Mouse (Mus musculus): ENCODE measurements around the gene Bmp5. TPM values are rescaled to one million over a fixed set of nuclear protein-coding genes. Genes with fewer than 3 reads are reported as not detected.

Gene Bmp5
- polyA plus RNA-seq (2012; rRNA removed) = 0.95 and 1.4 TPM in 2 replicates

DNA sequence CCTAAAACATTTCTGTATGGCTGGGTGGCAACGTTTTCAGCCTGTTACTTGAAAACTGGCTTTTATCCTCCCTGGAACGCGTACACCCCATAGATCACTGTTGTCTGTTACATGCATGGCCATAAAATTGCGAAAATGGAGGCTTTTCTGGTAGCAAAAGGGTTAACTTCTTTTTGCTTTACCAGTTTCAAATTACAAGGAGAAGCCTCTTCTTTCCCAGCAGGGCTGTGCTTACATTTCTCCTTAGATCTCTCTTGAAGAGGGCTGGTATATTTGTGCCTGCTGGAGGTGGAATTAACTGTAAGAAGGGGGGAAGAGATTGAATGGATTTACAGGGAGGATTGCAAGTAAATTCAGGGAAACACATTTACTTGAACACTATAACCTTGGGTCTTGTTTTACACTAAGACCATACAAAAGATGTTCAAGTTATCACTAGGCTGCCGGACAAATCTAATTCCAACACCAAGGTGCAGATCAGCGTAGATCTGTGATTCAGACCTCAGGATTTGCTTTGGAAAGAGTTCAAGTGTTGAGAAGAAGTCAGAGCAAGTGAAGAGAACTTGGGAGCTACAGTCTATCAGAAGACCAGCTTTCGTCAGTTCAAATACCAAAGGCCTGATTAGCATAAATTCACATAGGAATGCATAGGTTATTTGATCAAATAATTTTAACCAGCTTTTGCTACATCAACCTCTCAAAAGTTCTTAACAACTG, at the start of gene Bmp5:
TSS of gene Bmp5 (plus strand) at position 236 of the 717 bp plus-strand sequence.
- Histone ChIP-seq H3K27ac (ENCODE audit: insufficient read depth, low read length) (0 out of 2 replicates have a peak within 1 kb of the TSS, but pooled peaks have one; percentile 56), H3K4me3 (ENCODE audit: insufficient read depth, low read length) (no peak within 1 kb of the TSS), H3K4me1 (ENCODE audit: control insufficient read depth, insufficient read depth, low read length) (no peaks in the 10 kb centered on the region)
- TF ChIP-seq POLR2A (IDR thresholded peaks at IDR 0.05; ENCODE audit: extremely low read depth, insufficient read depth, low read length) (no peak), CTCF (IDR thresholded peaks at IDR 0.05; ENCODE audit: extremely low read depth, insufficient read depth, low read length) (no peak)

DNA sequence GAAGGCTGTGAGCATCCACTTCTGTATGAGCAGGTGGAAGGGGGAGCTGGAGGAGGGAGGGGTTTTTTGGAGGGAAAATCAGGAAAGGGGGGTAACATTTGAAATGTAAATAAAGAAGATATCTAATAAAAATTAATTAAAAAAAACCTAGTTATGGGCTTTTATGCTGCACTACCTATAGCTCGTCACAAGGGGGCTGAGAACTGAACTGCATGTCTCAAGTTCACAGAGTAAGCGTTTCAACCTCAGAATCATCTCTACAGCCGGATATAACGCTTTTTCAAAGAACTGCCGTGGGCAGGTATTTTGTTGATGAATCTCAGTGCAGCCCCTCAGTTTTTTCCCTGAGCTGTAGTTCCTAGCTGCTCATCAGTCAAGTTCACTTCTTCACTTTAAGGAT, 15.1 kb upstream of the Bmp5 start:
- TF ChIP-seq POLR2A (IDR thresholded peaks at IDR 0.05; ENCODE audit: extremely low read depth, insufficient read depth, low read length) (no peak), CTCF (IDR thresholded peaks at IDR 0.05; ENCODE audit: extremely low read depth, insufficient read depth, low read length) (peak; percentile 39; the same call in 1 of the 2 replicates)
- Histone ChIP-seq H3K4me1 (ENCODE audit: control insufficient read depth, insufficient read depth, low read length) (no peaks in the 10 kb centered on the region), H3K4me3 (ENCODE audit: insufficient read depth, low read length) (no peak overlapping the region), H3K27ac (ENCODE audit: insufficient read depth, low read length) (no peak overlapping the region)

DNA sequence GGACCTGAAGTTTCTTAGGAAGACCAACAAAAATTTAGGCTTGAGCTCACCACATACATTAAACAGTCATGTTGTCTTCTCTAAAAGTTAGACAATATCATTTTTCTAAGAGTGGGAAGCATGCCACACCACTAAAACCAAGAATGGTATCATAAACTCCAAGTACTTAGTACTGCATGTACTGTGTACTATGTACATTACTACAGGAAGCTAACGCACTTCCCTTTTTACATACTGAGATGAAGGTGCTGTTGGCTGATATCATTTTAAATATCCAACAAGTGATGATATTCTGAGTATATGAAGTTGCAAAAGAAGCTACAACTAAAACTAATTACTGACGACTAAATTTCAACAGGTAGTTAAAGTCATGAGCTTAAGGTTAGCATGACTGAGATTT, 13.6 kb upstream of the Bmp5 start:
- Histone ChIP-seq H3K4me1 (ENCODE audit: control insufficient read depth, insufficient read depth, low read length) (no peaks in the 10 kb centered on the region), H3K4me3 (ENCODE audit: insufficient read depth, low read length) (no peak overlapping the region), H3K27ac (ENCODE audit: insufficient read depth, low read length) (no peak overlapping the region)
- no peak for TF ChIP-seq POLR2A (IDR thresholded peaks at IDR 0.05; ENCODE audit: extremely low read depth, insufficient read depth, low read length)
- TF ChIP-seq CTCF (IDR thresholded peaks at IDR 0.05; ENCODE audit: extremely low read depth, insufficient read depth, low read length) = no peak

DNA sequence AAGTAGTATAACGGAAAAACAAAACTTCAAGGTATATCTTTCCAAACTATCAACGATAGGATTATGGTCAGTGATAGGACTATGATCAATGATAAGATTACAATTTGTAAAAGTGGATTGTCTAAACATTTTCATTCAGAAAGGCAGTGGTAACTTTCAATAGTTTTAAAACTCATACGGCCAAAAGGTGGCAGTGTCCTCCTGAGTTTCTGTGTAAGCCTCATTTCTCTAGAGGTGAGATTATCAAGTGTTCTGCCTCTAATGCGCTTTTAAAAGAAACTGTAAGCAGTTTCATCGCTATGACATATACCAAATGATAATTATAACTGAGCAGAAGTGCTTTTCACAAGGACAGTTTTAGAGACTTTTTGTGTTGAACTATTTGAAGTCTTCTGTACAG, 12.7 kb upstream of the Bmp5 start:
- Histone ChIP-seq H3K4me3 (ENCODE audit: insufficient read depth, low read length) (no peak overlapping the region), H3K4me1 (ENCODE audit: control insufficient read depth, insufficient read depth, low read length) (no peaks in the 10 kb centered on the region), H3K27ac (ENCODE audit: insufficient read depth, low read length) (no peak overlapping the region)
- TF ChIP-seq CTCF (IDR thresholded peaks at IDR 0.05; ENCODE audit: extremely low read depth, insufficient read depth, low read length) (peak; percentile 35; the same call in 1 of the 2 replicates), POLR2A (IDR thresholded peaks at IDR 0.05; ENCODE audit: extremely low read depth, insufficient read depth, low read length) (no peak)

DNA sequence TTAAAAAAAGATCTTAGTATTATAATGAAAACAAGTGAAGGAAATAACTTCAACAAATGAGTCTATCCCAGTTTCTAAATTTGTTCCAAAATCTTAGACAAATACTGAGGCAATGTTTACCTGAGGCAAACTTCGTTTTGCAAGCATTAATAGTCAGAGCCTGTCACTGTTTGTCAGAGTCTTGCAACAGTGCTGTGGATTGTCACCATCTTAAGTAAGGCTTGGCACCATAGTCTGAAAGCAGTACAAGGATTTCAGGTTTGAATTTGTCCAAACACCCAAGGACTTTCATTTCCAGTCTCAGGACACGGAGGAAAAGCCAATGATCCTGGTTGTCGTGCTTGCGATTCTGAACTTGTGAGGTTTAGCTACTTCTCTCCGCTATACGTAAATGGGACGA, 10.4 kb upstream of the Bmp5 start:
- H3K4me1 ChIP-seq (ENCODE audit: control insufficient read depth, insufficient read depth, low read length) = no peaks in the 10 kb centered on the region
- H3K27ac ChIP-seq (ENCODE audit: insufficient read depth, low read length) = no peak overlapping the region
- no peak for TF ChIP-seq CTCF (IDR thresholded peaks at IDR 0.05; ENCODE audit: extremely low read depth, insufficient read depth, low read length)
- no peak for TF ChIP-seq POLR2A (IDR thresholded peaks at IDR 0.05; ENCODE audit: extremely low read depth, insufficient read depth, low read length)
- no peak overlapping the region for H3K4me3 ChIP-seq (ENCODE audit: insufficient read depth, low read length)

DNA sequence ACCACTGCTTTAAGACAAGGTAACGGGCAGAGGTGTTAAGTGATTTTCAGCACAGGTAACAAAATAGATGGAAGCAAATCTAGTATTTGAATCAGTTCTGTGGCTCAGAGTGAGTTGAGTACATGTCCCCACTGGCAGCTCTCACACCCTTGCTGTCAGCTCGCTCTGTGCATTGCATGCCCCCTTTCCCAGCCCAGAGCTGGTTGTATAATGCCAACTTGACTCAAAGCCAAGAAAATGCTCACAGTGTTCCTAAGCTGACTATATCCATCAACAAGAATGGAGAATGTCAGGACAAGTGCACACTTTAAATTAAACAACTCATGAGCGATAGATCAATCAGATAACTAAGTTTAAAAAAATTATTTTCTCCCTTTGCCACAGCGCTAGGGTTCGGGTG, 8.6 kb upstream of the Bmp5 start:
- H3K4me3 ChIP-seq (ENCODE audit: insufficient read depth, low read length) = no peak overlapping the region
- TF ChIP-seq POLR2A (IDR thresholded peaks at IDR 0.05; ENCODE audit: extremely low read depth, insufficient read depth, low read length) (no peak), CTCF (IDR thresholded peaks at IDR 0.05; ENCODE audit: extremely low read depth, insufficient read depth, low read length) (no peak)
- no peaks in the 10 kb centered on the region for H3K4me1 ChIP-seq (ENCODE audit: control insufficient read depth, insufficient read depth, low read length)
- no peak overlapping the region for H3K27ac ChIP-seq (ENCODE audit: insufficient read depth, low read length)

DNA sequence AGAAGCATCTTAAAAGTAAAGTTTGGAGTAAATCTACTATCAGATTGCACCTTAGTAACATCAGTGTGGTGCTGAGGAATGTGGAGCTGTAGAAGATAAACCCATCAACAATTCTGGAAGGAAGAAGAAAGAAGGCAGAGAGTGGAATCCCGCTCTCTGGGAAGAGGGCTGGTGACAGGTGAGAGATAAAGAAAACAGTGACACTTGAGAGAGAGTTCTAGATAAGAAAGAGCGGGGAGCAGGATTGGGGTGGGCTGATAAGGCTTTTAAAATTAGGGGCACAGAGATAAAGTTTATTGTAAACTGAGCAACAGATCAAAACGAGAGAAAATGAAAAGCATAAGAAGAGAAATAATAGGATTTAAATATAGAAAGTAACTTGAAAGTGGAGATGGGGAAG, 6.1 kb upstream of the Bmp5 start:
- no peak for TF ChIP-seq CTCF (IDR thresholded peaks at IDR 0.05; ENCODE audit: extremely low read depth, insufficient read depth, low read length)
- TF ChIP-seq POLR2A (IDR thresholded peaks at IDR 0.05; ENCODE audit: extremely low read depth, insufficient read depth, low read length) = no peak
- Histone ChIP-seq H3K4me3 (ENCODE audit: insufficient read depth, low read length) (no peak overlapping the region), H3K4me1 (ENCODE audit: control insufficient read depth, insufficient read depth, low read length) (no peaks in the 10 kb centered on the region), H3K27ac (ENCODE audit: insufficient read depth, low read length) (no peak overlapping the region)

DNA sequence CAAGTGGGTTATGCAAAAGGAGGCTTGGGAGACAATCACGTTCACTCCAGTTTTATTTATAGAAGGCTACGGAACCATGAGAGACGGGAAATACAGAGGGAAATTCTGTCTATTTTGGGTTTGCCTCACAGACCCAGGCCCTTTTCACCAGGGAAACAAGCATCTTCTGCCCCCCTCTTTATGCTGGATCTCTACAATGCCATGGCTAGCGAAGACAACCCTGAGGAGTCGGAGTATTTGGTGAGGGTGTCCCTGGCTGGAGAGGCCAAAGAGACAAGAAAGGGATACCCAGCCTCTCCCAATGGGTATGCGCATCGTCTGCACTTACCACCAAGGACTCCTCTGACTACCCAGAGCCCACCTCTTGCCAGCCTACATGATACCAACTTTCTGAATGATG, 989 bp downstream of the Bmp5 start:
- TF ChIP-seq CTCF (IDR thresholded peaks at IDR 0.05; ENCODE audit: extremely low read depth, insufficient read depth, low read length) = no peak
- TF ChIP-seq POLR2A (IDR thresholded peaks at IDR 0.05; ENCODE audit: extremely low read depth, insufficient read depth, low read length) = no peak
- no peak overlapping the region for H3K4me3 ChIP-seq (ENCODE audit: insufficient read depth, low read length)
- H3K27ac ChIP-seq (ENCODE audit: insufficient read depth, low read length) = 0 out of 2 replicates have a peak overlapping the region, but pooled peaks have one; percentile 56
- H3K4me1 ChIP-seq (ENCODE audit: control insufficient read depth, insufficient read depth, low read length) = no peaks in the 10 kb centered on the region

DNA sequence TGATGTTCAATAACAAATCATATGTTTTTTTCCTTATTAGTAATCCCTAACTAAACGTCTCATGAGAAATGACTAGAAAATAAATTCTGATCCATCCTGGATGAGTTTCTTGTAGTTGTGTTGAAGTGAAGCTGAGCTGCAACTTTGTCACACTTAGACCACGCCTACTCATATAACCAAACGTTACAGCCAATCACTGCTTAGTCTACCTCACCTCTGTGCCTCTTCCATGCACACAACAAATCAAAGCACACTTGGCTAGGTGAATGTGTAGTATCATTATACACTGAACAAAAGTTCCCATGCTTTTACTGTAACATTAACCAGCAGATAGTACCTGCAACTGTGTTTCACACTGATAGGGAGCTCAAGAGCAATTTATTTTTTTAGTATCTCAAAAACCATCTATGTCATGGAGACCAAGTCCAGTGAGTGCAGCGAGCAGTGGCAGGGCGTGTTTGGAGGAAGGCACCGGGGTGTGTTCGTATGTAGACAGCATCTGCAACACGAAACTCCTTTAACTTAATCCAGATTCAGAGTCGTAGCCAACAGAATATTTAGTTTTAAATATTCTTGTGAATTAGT, 3.7 kb downstream of the Bmp5 start:
- no peak for TF ChIP-seq CTCF (IDR thresholded peaks at IDR 0.05; ENCODE audit: extremely low read depth, insufficient read depth, low read length)

More for the DNA sequence above, 3.7 kb downstream of the Bmp5 start:
- Histone ChIP-seq H3K4me3 (ENCODE audit: insufficient read depth, low read length) (no peak overlapping the region), H3K4me1 (ENCODE audit: control insufficient read depth, insufficient read depth, low read length) (no peaks in the 10 kb centered on the region), H3K27ac (ENCODE audit: insufficient read depth, low read length) (no peak overlapping the region)
